8 mouse cellular contexts compared by ENCODE assay signal in genomic region chr4:135292477-135293089, GRCm38 (mm10). TPM values are rescaled to one million over a fixed set of nuclear protein-coding genes. Genes with fewer than 3 reads are reported as not detected.
DNase-seq lines count a peak whose midpoint lies in the region; ATAC-seq lines count a peak whose summit lies in the region.

No protein-coding gene starts in this region.

- H3K36me3 ChIP-seq in embryonic facial prominence, embryonic 15.5 days: no peaks in the 10 kb centered on the region

- WGBS in embryonic facial prominence, embryonic 15.5 days: 8% methylated on average over 12 of the region's 12 CpGs

- no peak overlapping the region for H3K9ac ChIP-seq in embryonic facial prominence, embryonic 15.5 days

- 0 out of 2 replicates have a peak overlapping the region, but pooled peaks have one; percentile 25 for H3K27ac ChIP-seq in embryonic facial prominence, embryonic 15.5 days (replicated peaks)

- no peaks in the 10 kb centered on the region for H3K9me3 ChIP-seq in embryonic facial prominence, embryonic 15.5 days (replicated peaks)

- peak; percentile 76 for ATAC-seq in embryonic facial prominence, embryonic 15.5 days (ENCODE audit: insufficient number of reproducible peaks, low FRiP score, low TSS enrichment, low read depth)

- DNase-seq in adrenal gland, postnatal 10 days: peak; percentile 54
- no peak for DNase-seq in adrenal gland, postnatal 25 days
- peak; percentile 62 for DNase-seq in CD4-positive helper T cell, adult 2 months (ENCODE audit: low read depth, low spot score)
- DNase-seq in kidney, adult 9 months: peak; percentile 79
- peak; percentile 75 for DNase-seq in lung, postnatal 25 days (ENCODE audit: low spot score)
- DNase-seq in thymus, postnatal 25 days: peak; percentile 42
- no peak for DNase-seq in left cerebral cortex, adult 9 months (ENCODE audit: low spot score in 2 of 2)

- peak overlapping the region; percentile 29 for H3K4me2 ChIP-seq in embryonic facial prominence, embryonic 15.5 days (replicated peaks)

- no peak overlapping the region for H3K4me3 ChIP-seq in embryonic facial prominence, embryonic 15.5 days (replicated peaks)

- no peaks in the 10 kb centered on the region for H3K27me3 ChIP-seq in embryonic facial prominence, embryonic 15.5 days

- H3K4me1 ChIP-seq in embryonic facial prominence, embryonic 15.5 days: peaks cover 14% of the 10 kb centered on the region

RNA-seq across cellular contexts. Expression of gene Clic4, which starts 20.0 kb away (rescaled TPM):
- total RNA-seq in adrenal gland, postnatal 10 days (2021): 100 to 1,000 TPM; 109 to 128 TPM
- total RNA-seq in adrenal gland, postnatal 25 days (2021): 65.5 and 72.8 TPM in 2 replicates
- 111 and 113 TPM in 2 replicates for polyA plus RNA-seq in embryonic facial prominence, embryonic 15.5 days (2015; fragmentation: Nextera tagmentation; extraction: Ambion mirVana)

Comparison
In these comparisons a context has a peak if more than half of its experiments do, and no peak if none do; other contexts are left out.
1. DNase-seq: peak in adrenal gland, postnatal 10 days (single experiment), CD4-positive helper T cell, adult 2 months (single experiment), kidney, adult 9 months (single experiment), lung, postnatal 25 days (single experiment) and thymus, postnatal 25 days (single experiment); none in adrenal gland, postnatal 25 days (single experiment) and left cerebral cortex, adult 9 months (0 of 2).